Mouse (Mus musculus) cerebellum, postnatal 4 days (tissue): Measurements from ENCODE around the gene Nf2.

Source experiments
- DNase-seq, 2 experiments: peaks; one replicate each; pipeline ENCODE4 v3.0.0; 2022; ENCODE audit warnings: low spot score in 2 of 2, mixed read lengths in 1 of 2

The Nf2 gene

GRCm38 (mm10) chr11:4793006-4793405, 56.3 kb downstream of the Nf2 start:
- no peak for DNase-seq

- no peak for DNase-seq
Measured at GRCm38 (mm10) chr11:4791549-4791948, 57.8 kb downstream of the Nf2 start.

- no peak for DNase-seq
Measured at GRCm38 (mm10) chr11:4789691-4790090, 59.6 kb downstream of the Nf2 start.

GRCm38 (mm10) chr11:4784629-4785142, 64.7 kb downstream of the Nf2 start:
- DNase-seq: no peak

GRCm38 (mm10) chr11:4783116-4783515, 66.2 kb downstream of the Nf2 start:
- no peak for DNase-seq

- DNase-seq: no peak
Measured at GRCm38 (mm10) chr11:4780927-4781326, 68.4 kb downstream of the Nf2 start.

GRCm38 (mm10) chr11:4772925-4773324, 76.4 kb downstream of the Nf2 start:
- peak; percentile 51 to 72 for DNase-seq

- no peak for DNase-seq
Measured at GRCm38 (mm10) chr11:4771756-4772155, 77.6 kb downstream of the Nf2 start.

- no peak for DNase-seq
Measured at GRCm38 (mm10) chr11:4769881-4770280, 79.5 kb downstream of the Nf2 start.

- no peak for DNase-seq
Measured at GRCm38 (mm10) chr11:4769293-4769692, 80.0 kb downstream of the Nf2 start.

- DNase-seq: no peak
Measured at GRCm38 (mm10) chr11:4768399-4768798, 80.9 kb downstream of the Nf2 start.

GRCm38 (mm10) chr11:4764476-4764875, 84.9 kb downstream of the Nf2 start:
- no peak for DNase-seq

- DNase-seq: no peak
Measured at GRCm38 (mm10) chr11:4763631-4764030, 85.7 kb downstream of the Nf2 start.

GRCm38 (mm10) chr11:4762511-4762910, 86.8 kb downstream of the Nf2 start:
- no peak for DNase-seq

GRCm38 (mm10) chr11:4761991-4762390, 87.3 kb downstream of the Nf2 start:
- DNase-seq: no peak

- peak in 1 of 2 experiments; percentile 48 for DNase-seq
Measured at GRCm38 (mm10) chr11:4760438-4760837, 88.9 kb downstream of the Nf2 start.

- DNase-seq: no peak
Measured at GRCm38 (mm10) chr11:4757789-4758158, 91.6 kb downstream of the Nf2 start.

GRCm38 (mm10) chr11:4756984-4757788, 92.2 kb downstream of the Nf2 start:
- no peak for DNase-seq

- DNase-seq: no peak
Measured at GRCm38 (mm10) chr11:4756460-4756859, 92.9 kb downstream of the Nf2 start.

GRCm38 (mm10) chr11:4754867-4755266, 94.5 kb downstream of the Nf2 start:
- DNase-seq: no peak

GRCm38 (mm10) chr11:4754036-4754435, 95.3 kb downstream of the Nf2 start:
- DNase-seq: no peak

GRCm38 (mm10) chr11:4752836-4753235, 96.5 kb downstream of the Nf2 start:
- DNase-seq: no peak

- no peak for DNase-seq
Measured at GRCm38 (mm10) chr11:4750263-4750662, 99.1 kb downstream of the Nf2 start.

GRCm38 (mm10) chr11:4747285-4747684, 102.1 kb downstream of the Nf2 start:
- DNase-seq: no peak
